Mouse (Mus musculus) kidney, adult 2 months (tissue): ENCODE measurements around the gene Nccrp1.

Experiments
- CTCF ChIP-seq: fragments of 200-500 bp; conservative IDR thresholded peaks from 2 replicates; pipeline ENCODE4 v1.5.1; 2011; ENCODE audit warnings: low read depth, mild to moderate bottlenecking, control low read depth, low read length, moderate library complexity, mixed read lengths; ENCODE audit not compliant: insufficient read depth, insufficient read length
- POLR2A ChIP-seq: fragments of 200-500 bp; IDR thresholded peaks from one replicate; pipeline ENCODE4 v1.6.1; 2011; ENCODE audit warnings: low read depth, low read length, control low read depth

GRCm38 (mm10) chr7:28570291-28570981 is 23.4 kb upstream of the Nccrp1 start:
- 0 out of 2 replicates have a peak, but pooled peaks have one; percentile 21 for TF ChIP-seq CTCF
- no peak for TF ChIP-seq POLR2A
